Mouse (Mus musculus) hindbrain, embryonic 12.5 days (tissue): ENCODE results near the gene Pinlyp. TPM values are rescaled to one million over a fixed set of nuclear protein-coding genes. Genes with fewer than 3 reads are reported as not detected.
"Not testable (repeated sequence)": the region's sequence is repeated elsewhere in the genome, so short reads cannot be mapped to it uniquely, and the experiment has no call there.

ENCODE experiments used
- ATAC-seq: fragments of 200-750 bp; cut with Nextera tagmentation; 2 replicates; pipeline ENCODE4 v1.8.0; 2017; ENCODE audit warnings: moderate TSS enrichment; ENCODE audit not compliant: low FRiP score
- H3K27ac ChIP-seq: fragments of 300-500 bp; sonication (generic); 2 replicates; pipeline ENCODE4 v1.5.1; 2016; ENCODE audit warnings: mild to moderate bottlenecking
- H3K27me3 ChIP-seq: fragments of 300-500 bp; sonication (generic); 2 replicates; pipeline ENCODE4 v1.6.1; 2016; ENCODE audit warnings: mild to moderate bottlenecking
- H3K36me3 ChIP-seq: fragments of 300-500 bp; sonication (generic); 2 replicates; pipeline ENCODE4 v1.6.1; 2016; ENCODE audit warnings: mild to moderate bottlenecking
- H3K4me1 ChIP-seq: fragments of 300-500 bp; sonication (generic); 2 replicates; pipeline ENCODE4 v1.6.1; 2016
- H3K4me2 ChIP-seq: fragments of 300-500 bp; sonication (generic); replicated peaks from 2 replicates; pipeline ENCODE4 v1.6.1; 2016; ENCODE audit warnings: mild to moderate bottlenecking
- H3K4me3 ChIP-seq: fragments of 300-500 bp; sonication (generic); 2 replicates; pipeline ENCODE4 v1.5.1; 2016; ENCODE audit warnings: mild to moderate bottlenecking
- H3K9ac ChIP-seq: fragments of 300-500 bp; sonication (generic); 2 replicates; pipeline ENCODE4 v1.6.1; 2016; ENCODE audit warnings: mild to moderate bottlenecking, moderate library complexity
- H3K9me3 ChIP-seq: fragments of 300-500 bp; sonication (generic); replicated peaks from 2 replicates; pipeline ENCODE4 v1.6.1; 2016; ENCODE audit warnings: mild to moderate bottlenecking
- WGBS: fragments of 180-500 bp; shearing (Covaris S2); methylation state at CpG from one replicate; pipeline ENCODE4 v1.1.7; 2016; 5-methylcytosine and 5-hydroxymethylcytosine counted together
- polyA plus RNA-seq: library from polyadenylated mRNA; unstranded; fragments of >200 nt; fragmentation: Nextera tagmentation; extraction: Ambion mirVana; gene quantifications from 2 replicates; pipeline ENCODE4 v1.2.1, GENCODE M21; 2016

Gene Pinlyp
- polyA plus RNA-seq, 1 experiment from 2014 or later, result not detected

DNA sequence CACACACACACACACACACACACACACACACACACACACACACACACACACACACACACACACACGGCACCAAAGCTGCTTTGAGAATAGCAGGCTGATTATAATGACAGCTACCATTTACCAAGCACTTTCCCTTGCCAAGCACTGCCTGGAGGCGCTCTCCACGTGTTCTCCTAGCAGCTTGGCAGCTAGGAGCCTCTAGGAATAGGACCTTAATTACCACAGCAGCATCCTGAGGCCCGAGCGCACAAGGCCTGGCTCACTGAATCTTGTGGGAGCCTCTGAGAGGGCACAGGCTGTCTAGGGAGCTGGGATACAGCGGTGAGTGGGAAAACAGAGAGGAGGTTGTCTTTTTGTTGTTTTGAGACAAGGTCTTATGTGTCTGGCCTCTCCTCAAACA lies 28.3 kb downstream of the Pinlyp start:
- Histone ChIP-seq H3K27ac (0 out of 2 replicates have a peak overlapping the region, but pooled peaks have one; percentile 57), H3K9me3 (no peaks in the 10 kb centered on the region), H3K4me3 (no peak overlapping the region), H3K36me3 (peaks cover 44% of the 10 kb centered on the region), H3K4me1 (0 out of 2 replicates have a peak, but pooled peaks cover 2% of the 10 kb centered on the region), H3K27me3 (no peaks in the 10 kb centered on the region), H3K4me2 (no peak overlapping the region), H3K9ac (no peak overlapping the region)
- ATAC-seq, result no peak
- 62% methylated on average over 6 of the region's 6 CpGs for WGBS

DNA sequence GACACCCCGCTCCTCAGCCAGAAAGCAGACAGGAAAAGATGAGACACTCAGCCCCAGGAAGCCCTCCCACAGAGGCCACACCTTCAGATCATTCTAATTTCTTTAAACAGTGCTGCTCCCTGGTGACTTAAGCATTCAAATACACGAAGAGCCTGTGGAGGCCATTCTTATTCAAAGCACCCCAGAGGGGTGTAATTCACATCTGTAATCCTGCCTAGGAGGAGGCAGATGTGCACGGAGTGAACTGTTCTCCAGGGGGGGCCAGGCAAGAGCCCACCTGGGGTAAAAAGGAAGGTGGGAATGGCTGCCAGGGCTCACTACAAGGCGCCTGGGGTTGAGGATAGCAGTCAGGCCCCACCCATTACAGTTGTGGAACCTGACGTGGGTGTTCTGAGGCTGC lies 28.8 kb downstream of the Pinlyp start:
- Histone ChIP-seq H3K4me2 (no peak overlapping the region), H3K9ac (no peak overlapping the region), H3K9me3 (no peaks in the 10 kb centered on the region), H3K27ac (no peak overlapping the region), H3K36me3 (peaks cover 49% of the 10 kb centered on the region), H3K4me1 (0 out of 2 replicates have a peak, but pooled peaks cover 2% of the 10 kb centered on the region), H3K4me3 (no peak overlapping the region), H3K27me3 (no peaks in the 10 kb centered on the region)
- no peak for ATAC-seq
- WGBS, result 34% methylated on average over 5 of the region's 5 CpGs

DNA sequence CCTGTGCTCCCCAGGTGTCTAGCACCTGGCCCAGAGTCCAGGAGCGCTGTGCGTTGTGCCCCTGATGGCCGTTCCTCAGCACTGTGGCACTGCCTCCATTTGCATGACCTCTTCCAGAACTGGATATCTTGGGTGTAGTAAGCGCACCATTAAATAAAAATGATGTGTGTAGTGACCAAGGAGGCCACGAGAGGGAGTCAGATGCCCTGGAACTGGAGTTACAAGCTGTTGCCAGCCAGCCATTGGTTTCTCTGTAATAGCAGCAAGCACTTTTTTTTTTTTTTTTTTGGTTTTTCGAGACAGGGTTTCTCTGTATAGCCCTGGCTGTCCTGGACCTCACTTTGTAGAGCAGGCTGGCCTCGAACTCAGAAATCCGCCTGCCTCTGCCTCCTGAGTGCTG lies 29.6 kb downstream of the Pinlyp start:
- not testable (repeated sequence) for H3K4me2 ChIP-seq, ATAC-seq, H3K4me1 ChIP-seq, H3K4me3 ChIP-seq, H3K27ac ChIP-seq, H3K9me3 ChIP-seq, H3K9ac ChIP-seq, H3K27me3 ChIP-seq
- peaks cover 57% of the 10 kb centered on the region for H3K36me3 ChIP-seq
- WGBS, result 55% methylated on average over 7 of the region's 8 CpGs

DNA sequence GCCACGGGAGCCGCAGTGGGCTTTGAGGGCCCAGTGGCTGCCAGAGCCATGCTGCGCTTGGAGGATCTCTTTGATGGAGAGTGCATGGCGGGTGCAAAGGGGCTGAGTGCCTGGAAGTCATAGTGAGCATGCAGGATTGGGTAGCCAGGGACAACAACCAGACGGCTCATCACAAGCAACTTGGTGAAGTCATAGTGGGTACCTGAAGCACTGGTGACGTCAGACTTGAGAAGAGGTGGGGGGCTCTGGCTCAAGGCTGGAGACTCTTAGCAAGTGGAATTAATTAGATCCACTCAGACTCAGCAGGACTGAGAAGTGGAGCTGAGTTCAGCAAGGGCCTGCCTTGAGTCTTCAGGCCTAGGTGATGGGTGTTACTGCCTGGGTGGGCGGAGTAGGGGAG lies 33.6 kb downstream of the Pinlyp start, which contains the start of gene AC161166.1:
TSS of gene AC161166.1 (minus strand) at position 101 of the 400 bp plus-strand sequence.
- no peak within 1 kb of the TSS for H3K4me2 ChIP-seq
- no peaks in the 10 kb centered on the region for H3K27me3 ChIP-seq
- peaks cover 17% of the 10 kb centered on the region for H3K4me1 ChIP-seq
- H3K9ac ChIP-seq, result no peak within 1 kb of the TSS
- H3K27ac ChIP-seq, result no peak within 1 kb of the TSS
- over 99% methylated on average over 7 of the region's 7 CpGs for WGBS
- no peak within 1 kb of the TSS for H3K4me3 ChIP-seq
- H3K9me3 ChIP-seq, result no peaks in the 10 kb centered on the region
- H3K36me3 ChIP-seq, result peaks cover 56% of the 10 kb centered on the region
- ATAC-seq, result no peak

DNA sequence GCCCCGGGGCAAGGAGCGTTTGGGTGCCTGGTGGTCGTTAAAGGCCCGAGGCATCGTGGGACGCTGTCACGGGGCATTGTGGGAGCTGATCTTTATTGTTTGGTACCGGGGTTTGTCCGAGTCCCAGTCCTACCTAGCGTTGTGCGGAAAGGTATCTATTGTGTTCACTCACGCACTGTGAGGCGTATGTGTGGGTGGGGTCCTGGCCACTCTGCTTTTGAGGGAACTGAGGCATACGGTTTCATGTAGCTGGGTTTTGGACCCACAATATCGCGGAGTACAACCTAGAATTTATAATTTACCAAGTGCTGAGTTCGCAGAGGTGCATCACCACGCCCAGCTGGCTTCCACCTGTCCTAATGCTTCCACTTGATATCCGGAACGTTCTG lies 38.2 kb downstream of the Pinlyp start:
- 1% methylated on average over 20 of the region's 20 CpGs for WGBS

DNA sequence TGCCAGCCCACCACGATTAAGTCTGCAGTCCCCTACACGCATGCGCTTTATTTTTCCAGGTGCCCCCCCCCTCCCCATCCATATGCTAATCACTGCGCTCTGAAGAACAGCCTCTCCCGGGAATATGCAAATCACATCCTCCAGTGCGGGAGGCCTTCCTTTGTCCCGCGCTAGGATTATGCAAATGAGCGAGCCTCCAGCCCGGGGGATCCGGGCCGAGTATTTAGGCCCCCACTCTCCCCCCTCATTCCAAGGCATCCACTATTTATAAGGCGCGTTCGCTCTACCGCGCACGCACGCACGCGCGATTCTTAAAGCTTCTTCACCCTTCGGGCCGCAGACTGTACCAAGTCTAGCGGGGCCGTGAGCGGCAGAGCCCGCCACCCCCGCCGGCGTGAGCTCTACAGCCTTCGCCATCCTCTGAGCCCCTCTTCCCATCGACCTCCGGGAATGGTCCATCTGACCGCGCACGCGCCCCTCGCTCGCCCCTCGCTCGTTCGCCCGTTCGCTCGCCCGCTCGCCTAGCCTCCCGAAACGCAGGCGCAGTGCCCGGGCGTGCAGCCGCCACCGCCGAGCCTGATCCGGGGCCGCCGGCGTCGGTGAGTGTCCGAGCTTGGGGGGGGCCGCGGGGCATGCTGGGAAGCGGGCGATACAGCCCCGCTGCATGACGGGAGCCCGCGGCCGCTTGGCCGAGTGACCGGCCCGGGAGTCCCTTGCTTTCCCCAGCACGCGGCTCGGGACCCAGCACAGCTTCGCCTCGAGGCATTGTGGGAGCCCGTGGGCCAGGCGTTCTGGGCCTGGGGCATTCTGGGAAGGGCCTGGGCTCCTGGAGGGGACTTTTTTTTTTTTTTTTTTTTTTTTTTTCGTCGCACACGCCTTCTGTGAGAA lies 38.8 kb downstream of the Pinlyp start, which contains the start of gene Zfp428:
TSS of gene Zfp428 (plus strand) at position 169 of the 888 bp plus-strand sequence.
- Histone ChIP-seq H3K9ac (peak within 1 kb of the TSS; percentile 89), H3K36me3 (peaks cover 23% of the 10 kb centered on the region), H3K27ac (peak within 1 kb of the TSS; percentile 99), H3K4me1 (peaks cover 47% of the 10 kb centered on the region), H3K4me2 (peak within 1 kb of the TSS; percentile 79), H3K4me3 (peak within 1 kb of the TSS; percentile 61), H3K27me3 (no peaks in the 10 kb centered on the region), H3K9me3 (no peaks in the 10 kb centered on the region)
- under 1% methylated on average over 82 of the region's 84 CpGs for WGBS
- ATAC-seq, result peak; percentile 93

More for the DNA sequence above, 38.2 kb downstream of the Pinlyp start:
- no peaks in the 10 kb centered on the region for H3K9me3 ChIP-seq
- peak overlapping the region; percentile 79 for H3K4me2 ChIP-seq
- H3K4me1 ChIP-seq, result peaks cover 47% of the 10 kb centered on the region
- H3K9ac ChIP-seq, result peak overlapping the region; percentile 89
- peak; percentile 18; the same call in 1 of the 2 replicates for ATAC-seq
- H3K36me3 ChIP-seq, result peaks cover 23% of the 10 kb centered on the region
- H3K4me3 ChIP-seq, result peak overlapping the region; percentile 61
- H3K27me3 ChIP-seq, result no peaks in the 10 kb centered on the region
- peak overlapping the region; percentile 99 for H3K27ac ChIP-seq

DNA sequence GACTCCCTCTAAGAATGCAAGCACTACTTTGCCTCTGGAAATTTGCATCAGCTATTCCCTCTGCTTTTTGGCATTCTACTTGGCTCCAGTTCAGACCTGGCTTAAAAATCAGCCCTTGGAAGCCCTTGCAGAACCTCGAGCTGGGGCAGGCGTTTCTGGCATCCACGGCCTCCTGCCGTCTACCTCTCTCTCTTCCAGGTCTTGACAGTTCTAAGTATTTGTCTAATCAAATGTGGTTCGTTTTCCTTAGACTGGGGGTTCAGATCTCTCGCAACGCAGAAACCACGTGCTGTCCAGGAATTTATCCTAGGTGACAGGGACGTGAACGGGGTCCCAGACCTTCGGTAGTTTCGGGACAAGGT lies 39.5 kb downstream of the Pinlyp start:
- H3K4me3 ChIP-seq, result peak overlapping the region; percentile 61
- H3K4me2 ChIP-seq, result peak overlapping the region; percentile 79
- H3K9me3 ChIP-seq, result no peaks in the 10 kb centered on the region
- H3K36me3 ChIP-seq, result peaks cover 24% of the 10 kb centered on the region
- no peak; the same call in 1 of the 2 replicates for ATAC-seq
- under 1% methylated on average over 12 of the region's 12 CpGs for WGBS
- peaks cover 47% of the 10 kb centered on the region for H3K4me1 ChIP-seq
- H3K9ac ChIP-seq, result peak overlapping the region; percentile 89
- peak overlapping the region; percentile 99 for H3K27ac ChIP-seq
- H3K27me3 ChIP-seq, result 0 out of 2 replicates have a peak, but pooled peaks cover 1% of the 10 kb centered on the region

DNA sequence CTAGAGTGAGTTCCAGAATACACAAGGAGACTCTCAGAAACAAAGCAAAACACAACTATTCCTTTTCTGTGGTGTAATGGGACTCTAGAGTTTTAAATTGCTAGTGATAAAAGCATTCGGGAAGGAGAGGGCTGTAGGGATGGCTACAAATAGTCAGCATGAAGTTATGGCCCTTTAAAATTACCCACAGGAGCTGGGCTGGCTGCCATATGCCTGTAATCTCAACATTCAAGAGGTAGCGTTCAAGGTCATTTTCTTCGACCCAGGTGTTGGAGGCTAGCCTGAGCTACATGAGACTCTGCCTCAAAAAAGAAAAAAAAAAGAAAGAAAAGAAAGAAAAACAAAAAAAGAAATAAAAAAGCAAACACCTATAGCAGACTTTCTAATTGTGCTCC lies 39.9 kb downstream of the Pinlyp start:
- peak overlapping the region; percentile 79 for H3K4me2 ChIP-seq
- peaks cover 47% of the 10 kb centered on the region for H3K4me1 ChIP-seq
- 20% methylated on average over 3 of the region's 3 CpGs for WGBS
- H3K9me3 ChIP-seq, result no peaks in the 10 kb centered on the region
- peak overlapping the region; percentile 99 for H3K27ac ChIP-seq
- peak overlapping the region; percentile 61 for H3K4me3 ChIP-seq
- H3K27me3 ChIP-seq, result 0 out of 2 replicates have a peak, but pooled peaks cover 5% of the 10 kb centered on the region
- peak overlapping the region; percentile 89 for H3K9ac ChIP-seq
- no peak for ATAC-seq
- peaks cover 24% of the 10 kb centered on the region for H3K36me3 ChIP-seq

DNA sequence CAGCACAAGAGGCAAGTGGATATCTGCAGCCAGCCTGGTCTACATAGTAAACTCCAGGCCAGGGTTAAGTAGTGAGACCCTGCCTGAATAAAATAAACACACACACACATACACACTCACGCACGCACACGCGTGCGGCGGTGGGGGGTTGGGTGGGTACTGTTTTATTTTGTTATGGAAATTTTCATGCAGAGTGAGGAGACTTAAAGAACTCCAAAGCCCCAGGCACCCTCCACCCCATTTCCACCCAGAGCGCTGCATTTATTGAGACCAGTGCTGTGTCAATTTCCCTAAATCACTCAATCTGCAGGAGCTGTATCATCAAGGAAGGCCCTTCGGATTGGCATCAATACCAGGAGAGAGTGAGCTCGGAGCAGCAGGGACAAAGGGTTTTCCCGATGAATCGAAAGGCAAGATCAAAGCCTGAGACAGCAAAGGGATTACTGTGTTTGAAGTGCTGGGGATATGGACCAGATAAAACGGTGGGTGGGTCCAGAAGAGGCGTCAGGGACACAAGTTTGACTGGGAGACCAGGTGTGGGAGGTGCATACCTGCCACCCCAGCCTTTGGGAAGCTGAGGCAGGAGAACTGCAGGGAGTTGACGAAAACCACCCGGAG lies 40.4 kb downstream of the Pinlyp start:
- H3K4me2 ChIP-seq, result peak overlapping the region; percentile 79
- no peak for ATAC-seq

DNA sequence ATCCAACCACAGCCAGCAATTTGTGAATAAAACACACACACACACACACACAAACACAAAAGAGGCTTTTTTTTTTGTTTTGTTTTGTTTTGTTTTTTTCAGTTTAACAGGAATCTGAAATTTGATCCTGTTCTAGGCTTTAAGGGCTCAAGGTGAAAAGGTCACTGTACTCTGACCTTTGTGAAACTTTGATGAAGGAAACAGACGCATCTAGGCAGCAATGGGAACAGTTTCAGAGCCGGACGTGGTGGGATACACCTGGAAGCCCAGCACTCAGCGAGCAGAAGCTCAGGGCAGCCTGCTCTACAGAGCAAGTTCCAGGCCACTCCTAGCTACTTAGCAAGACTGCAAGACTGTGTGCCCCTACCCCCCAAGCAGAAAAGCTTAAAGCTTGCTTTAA lies 41.0 kb downstream of the Pinlyp start:
- Histone ChIP-seq H3K4me1 (peaks cover 45% of the 10 kb centered on the region), H3K4me2 (no peak overlapping the region), H3K9ac (peak overlapping the region; percentile 32; the same call in 1 of the 2 replicates), H3K27ac (peak overlapping the region; percentile 99), H3K27me3 (peaks cover 10% of the 10 kb centered on the region; the same call in 1 of the 2 replicates), H3K4me3 (no peak overlapping the region), H3K36me3 (peaks cover 29% of the 10 kb centered on the region), H3K9me3 (no peaks in the 10 kb centered on the region)
- no peak for ATAC-seq
- 14% methylated on average over 4 of the region's 4 CpGs for WGBS

More for the DNA sequence above, 40.4 kb downstream of the Pinlyp start:
- no peak overlapping the region for H3K4me3 ChIP-seq
- H3K27me3 ChIP-seq, result 0 out of 2 replicates have a peak, but pooled peaks cover 5% of the 10 kb centered on the region
- H3K27ac ChIP-seq, result peak overlapping the region; percentile 99
- peaks cover 44% of the 10 kb centered on the region for H3K4me1 ChIP-seq
- peaks cover 24% of the 10 kb centered on the region for H3K36me3 ChIP-seq
- WGBS, result 13% methylated on average over 15 of the region's 15 CpGs
- peak overlapping the region; percentile 24; the same call in 1 of the 2 replicates for H3K9ac ChIP-seq
- H3K9me3 ChIP-seq, result no peaks in the 10 kb centered on the region

DNA sequence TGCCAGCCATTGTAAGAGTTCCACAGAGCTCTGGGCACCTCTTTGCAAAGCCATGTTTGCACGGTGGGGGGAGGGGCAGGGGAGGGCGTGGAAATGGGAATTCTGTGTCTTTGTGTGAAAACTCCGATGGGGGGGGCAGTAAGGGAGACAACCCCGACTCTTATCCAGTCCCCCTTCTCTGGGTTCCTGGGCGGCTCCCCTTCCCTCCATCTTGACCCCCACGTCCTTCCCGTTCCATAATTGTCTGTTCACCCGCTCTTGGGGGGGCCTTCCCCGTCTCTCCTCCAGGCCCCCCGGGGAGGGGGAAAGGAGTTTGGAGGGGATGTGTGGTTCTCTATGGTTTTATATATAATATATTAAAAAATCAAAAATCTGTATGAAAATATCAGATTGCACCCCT lies 41.9 kb downstream of the Pinlyp start:
- ATAC-seq, result no peak
- no peaks in the 10 kb centered on the region for H3K9me3 ChIP-seq
- H3K4me2 ChIP-seq, result no peak overlapping the region
- peaks cover 32% of the 10 kb centered on the region for H3K36me3 ChIP-seq
- WGBS, result 14% methylated on average over 6 of the region's 10 CpGs
- no peak overlapping the region for H3K4me3 ChIP-seq
- peaks cover 48% of the 10 kb centered on the region for H3K4me1 ChIP-seq
- H3K27ac ChIP-seq, result no peak overlapping the region
- H3K27me3 ChIP-seq, result peaks cover 15% of the 10 kb centered on the region
- H3K9ac ChIP-seq, result no peak overlapping the region

DNA sequence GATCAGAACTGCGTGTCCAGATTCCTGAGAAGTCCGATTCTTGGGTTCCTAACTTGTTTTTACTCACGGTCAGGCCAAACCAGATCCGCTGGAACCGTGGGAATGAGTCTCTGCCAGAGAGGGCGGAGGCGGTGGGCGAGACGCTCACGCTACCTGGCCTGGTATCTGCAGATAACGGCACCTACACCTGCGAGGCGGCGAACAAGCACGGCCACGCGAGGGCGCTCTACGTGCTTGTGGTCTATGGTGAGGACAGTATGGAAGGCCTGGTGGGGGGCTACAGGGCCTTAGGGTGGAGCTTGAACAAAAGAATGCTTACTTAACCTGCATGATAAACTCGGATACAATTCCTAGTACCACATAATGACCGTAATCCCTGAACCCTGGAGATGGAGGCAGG lies 44.4 kb downstream of the Pinlyp start:
- H3K4me1 ChIP-seq, result peaks cover 40% of the 10 kb centered on the region
- no peak overlapping the region for H3K9ac ChIP-seq
- WGBS, result 51% methylated on average over 21 of the region's 21 CpGs
- H3K36me3 ChIP-seq, result peaks cover 36% of the 10 kb centered on the region
- H3K9me3 ChIP-seq, result no peaks in the 10 kb centered on the region
- no peak overlapping the region for H3K4me3 ChIP-seq
- H3K27ac ChIP-seq, result no peak overlapping the region
- H3K4me2 ChIP-seq, result no peak overlapping the region
- H3K27me3 ChIP-seq, result peaks cover 29% of the 10 kb centered on the region
- no peak for ATAC-seq
